Comparison of ENCODE assay signal across 8 mouse cellular contexts in genomic region chr12:47164736-47165135, GRCm38 (mm10).
DNase-seq lines count a peak whose midpoint lies in the region; ATAC-seq and TF ChIP-seq lines count a peak whose summit lies in the region.

No protein-coding gene starts in this region.

- peak overlapping the region; percentile 34 for H3K4me2 ChIP-seq in forebrain, postnatal 0 days (ENCODE audit: low read depth)
- peak overlapping the region; percentile 44 for H3K4me2 ChIP-seq in midbrain, embryonic 13.5 days (replicated peaks)

- peak; percentile 28 for ATAC-seq in forebrain, postnatal 0 days
- ATAC-seq in midbrain, embryonic 13.5 days: peak; percentile 66
- no peak for ATAC-seq in activated CD4-positive, CD25-positive, alpha-beta regulatory T cell, adult 4 months

- no peak for TF ChIP-seq CTCF in forebrain, postnatal 0 days (IDR thresholded peaks at IDR 0.05; ENCODE audit: low read depth)

- no peak overlapping the region for H3K9ac ChIP-seq in forebrain, postnatal 0 days
- H3K9ac ChIP-seq in midbrain, embryonic 13.5 days (replicated peaks): peak overlapping the region; percentile 29

- H3K27ac ChIP-seq in heart, embryonic 10.5 days: no peak overlapping the region
- no peak overlapping the region for H3K27ac ChIP-seq in forebrain, postnatal 0 days (ENCODE audit: low read depth, low read length)
- peak overlapping the region; percentile 84 for H3K27ac ChIP-seq in midbrain, embryonic 13.5 days

- DNase-seq in heart, adult 18-20 months: peak; percentile 2 to 20
- DNase-seq in heart, embryonic 10.5 days (ENCODE audit: low spot score): no peak
- DNase-seq in cerebellum, adult 18-20 months: peak; percentile 80 to 82
- no peak for DNase-seq in forebrain, postnatal 0 days
- DNase-seq in thymus, postnatal 14 days: no peak
- no peak for DNase-seq in gastrocnemius, adult 18-20 months (ENCODE audit: low spot score)

- no peaks in the 10 kb centered on the region for H3K27me3 ChIP-seq in heart, embryonic 10.5 days (ENCODE audit: insufficient read depth, poor library complexity, severe bottlenecking)
- H3K27me3 ChIP-seq in forebrain, postnatal 0 days (ENCODE audit: insufficient read depth, low read length): no peaks in the 10 kb centered on the region; the same call in 1 of the 2 replicates
- no peaks in the 10 kb centered on the region for H3K27me3 ChIP-seq in midbrain, embryonic 13.5 days

- no peaks in the 10 kb centered on the region for H3K4me1 ChIP-seq in heart, embryonic 10.5 days
- no peaks in the 10 kb centered on the region; the same call in 1 of the 2 replicates for H3K4me1 ChIP-seq in forebrain, postnatal 0 days (ENCODE audit: insufficient read depth)
- peaks cover 26% of the 10 kb centered on the region for H3K4me1 ChIP-seq in midbrain, embryonic 13.5 days (replicated peaks)

- H3K9me3 ChIP-seq in heart, embryonic 10.5 days: no peaks in the 10 kb centered on the region
- no peaks in the 10 kb centered on the region for H3K9me3 ChIP-seq in forebrain, postnatal 0 days (ENCODE audit: low read length)
- H3K9me3 ChIP-seq in midbrain, embryonic 13.5 days: no peaks in the 10 kb centered on the region

- H3K4me3 ChIP-seq in heart, embryonic 10.5 days: no peak overlapping the region
- H3K4me3 ChIP-seq in forebrain, postnatal 0 days (ENCODE audit: low read depth, low read length): peak overlapping the region; percentile 28
- peak overlapping the region; percentile 8 for H3K4me3 ChIP-seq in midbrain, embryonic 13.5 days (replicated peaks)

- H3K36me3 ChIP-seq in heart, embryonic 10.5 days: no peaks in the 10 kb centered on the region
- H3K36me3 ChIP-seq in forebrain, postnatal 0 days (ENCODE audit: insufficient read depth): no peaks in the 10 kb centered on the region
- H3K36me3 ChIP-seq in midbrain, embryonic 13.5 days: no peaks in the 10 kb centered on the region

- WGBS in heart, embryonic 10.5 days: 63% methylated on average over 8 of the region's 8 CpGs
- WGBS in forebrain, postnatal 0 days: 29% methylated on average over 8 of the region's 8 CpGs
- WGBS in midbrain, embryonic 13.5 days: 41% methylated on average over 8 of the region's 8 CpGs

Comparison
In these comparisons a context has a peak if more than half of its experiments do, and no peak if none do; other contexts are left out.
1. DNase-seq: peak in heart, adult 18-20 months (2 of 2) and cerebellum, adult 18-20 months (2 of 2); none in heart, embryonic 10.5 days (single experiment), forebrain, postnatal 0 days (single experiment), thymus, postnatal 14 days (single experiment) and gastrocnemius, adult 18-20 months (single experiment).